In the genomic region with DNA sequence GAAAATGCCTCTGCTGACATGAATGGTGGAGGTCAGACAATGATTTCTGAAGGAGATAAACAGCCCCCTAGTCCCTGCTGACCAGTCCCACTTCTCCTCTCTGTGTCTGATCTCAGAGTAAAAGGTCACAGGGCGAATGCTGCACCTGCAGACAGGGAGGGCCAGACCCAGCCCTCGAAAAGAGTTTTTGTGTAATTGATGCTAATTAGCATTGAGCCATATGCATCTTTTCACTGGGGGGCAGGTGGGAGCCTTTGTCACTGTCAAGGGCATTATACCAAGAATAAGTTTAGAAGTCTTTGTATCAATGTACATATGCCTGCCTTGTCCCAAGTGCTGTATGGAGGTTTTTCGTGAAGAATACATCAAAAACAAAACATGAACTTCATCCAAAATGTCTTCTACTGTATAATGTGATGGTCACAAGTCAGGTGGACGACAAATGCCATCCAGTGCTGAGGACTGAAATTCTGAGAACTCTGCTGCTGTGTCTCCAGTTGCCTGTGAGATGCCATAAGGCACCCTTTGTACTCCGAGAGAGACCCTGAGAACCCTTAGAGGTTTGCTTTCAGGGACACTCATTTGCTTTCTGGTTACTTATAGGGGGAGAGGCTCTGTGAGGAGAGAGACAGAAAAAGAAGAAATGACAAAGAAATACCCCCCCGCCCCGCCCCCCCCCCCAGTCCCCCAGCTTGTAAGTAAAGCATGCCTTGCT, we compare ENCODE assay signal across 19 mouse cellular contexts.
A peak's percentile ranks its signal among the peaks of the same experiment; 100 is the strongest.
DNase-seq lines count a peak whose midpoint lies in the region; ATAC-seq and TF ChIP-seq lines count a peak whose summit lies in the region.
"Had no signal": no experiment of that assay in that cellular context is flagged by ENCODE, and none has a peak within 500 bp of the region (broad histone marks: within the 10 kb centered on the region; RNA-seq: fewer than 3 reads in every experiment).

No protein-coding gene starts in this region.

- DNase-seq in midbrain, embryonic 10.5 days (ENCODE audit: low spot score): peak; percentile 61
- no peak for DNase-seq in midbrain, postnatal 0 days (ENCODE audit: low spot score)
- peak; percentile 12 for DNase-seq in embryonic facial prominence, embryonic 10.5 days (ENCODE audit: low spot score)
- no peak for DNase-seq in hindbrain, embryonic 14.5 days (ENCODE audit: low spot score)
- no peak for DNase-seq in kidney, postnatal 14 days
- DNase-seq in urinary bladder, postnatal 4 days (ENCODE audit: low spot score in 2 of 2): no peak
- DNase-seq in cerebellum, adult 11-12 months: no peak
- DNase-seq: B cell, adult 2 months; cerebellum, adult 18-20 months; gastrocnemius, postnatal 36 days; layer of hippocampus, adult 9-11 months; right cerebral cortex, postnatal 25 days; thymus, adult 2 months had no signal

- TF ChIP-seq CTCF in midbrain, postnatal 0 days (IDR thresholded peaks at IDR 0.05): no peak

- H3K27me3 ChIP-seq in midbrain, embryonic 10.5 days (ENCODE audit: low read depth, poor library complexity, severe bottlenecking): no peaks in the 10 kb centered on the region
- no peaks in the 10 kb centered on the region for H3K27me3 ChIP-seq in midbrain, postnatal 0 days (ENCODE audit: insufficient read depth, low read length)
- H3K27me3 ChIP-seq in embryonic facial prominence, embryonic 10.5 days (replicated peaks; ENCODE audit: low read depth, poor library complexity, severe bottlenecking): no peaks in the 10 kb centered on the region
- H3K27me3 ChIP-seq in hindbrain, embryonic 14.5 days (ENCODE audit: control insufficient read depth, insufficient read depth, low read length): no peaks in the 10 kb centered on the region
- H3K27me3 ChIP-seq in neural tube, embryonic 12.5 days (replicated peaks): no peaks in the 10 kb centered on the region
- H3K27me3 ChIP-seq: embryonic facial prominence, embryonic 12.5 days; heart, embryonic 13.5 days; liver, embryonic 12.5 days; megakaryocyte, embryonic 14.5 days had no signal

- H3K27ac ChIP-seq in midbrain, embryonic 10.5 days (replicated peaks): peak overlapping the region; percentile 79
- no peak overlapping the region for H3K27ac ChIP-seq in midbrain, postnatal 0 days (ENCODE audit: low read depth, low read length)
- peak overlapping the region; percentile 40; the same call in 1 of the 2 replicates for H3K27ac ChIP-seq in embryonic facial prominence, embryonic 10.5 days (replicated peaks)
- no peak overlapping the region for H3K27ac ChIP-seq in hindbrain, embryonic 14.5 days
- H3K27ac ChIP-seq in neural tube, embryonic 12.5 days: no peak overlapping the region
- H3K27ac ChIP-seq: embryonic facial prominence, embryonic 12.5 days; heart, embryonic 13.5 days; liver, embryonic 12.5 days had no signal

- H3K4me3 ChIP-seq in midbrain, embryonic 10.5 days: no peak overlapping the region
- H3K4me3 ChIP-seq in midbrain, postnatal 0 days (ENCODE audit: low read depth, low read length): no peak overlapping the region
- H3K4me3 ChIP-seq in embryonic facial prominence, embryonic 10.5 days: no peak overlapping the region
- H3K4me3 ChIP-seq in hindbrain, embryonic 14.5 days (replicated peaks; ENCODE audit: low read length): no peak overlapping the region
- no peak overlapping the region for H3K4me3 ChIP-seq in neural tube, embryonic 12.5 days
- H3K4me3 ChIP-seq: embryonic facial prominence, embryonic 12.5 days; heart, embryonic 13.5 days; liver, embryonic 12.5 days; megakaryocyte, embryonic 14.5 days had no signal

- ATAC-seq in midbrain, postnatal 0 days (ENCODE audit: low FRiP score): no peak
- peak; percentile 73 for ATAC-seq in hindbrain, embryonic 14.5 days (ENCODE audit: low FRiP score)
- peak; percentile 94 for ATAC-seq in neural tube, embryonic 12.5 days (ENCODE audit: low FRiP score, low read depth)
- ATAC-seq: activated CD4-positive, CD25-positive, alpha-beta regulatory T cell, adult 4 months; liver, embryonic 12.5 days had no signal

- H3K4me1 ChIP-seq in midbrain, embryonic 10.5 days: peaks cover 43% of the 10 kb centered on the region
- H3K4me1 ChIP-seq in midbrain, postnatal 0 days (ENCODE audit: insufficient read depth, low read length): no peaks in the 10 kb centered on the region
- peaks cover 26% of the 10 kb centered on the region for H3K4me1 ChIP-seq in embryonic facial prominence, embryonic 10.5 days
- 0 out of 2 replicates have a peak, but pooled peaks cover 9% of the 10 kb centered on the region for H3K4me1 ChIP-seq in hindbrain, embryonic 14.5 days (replicated peaks; ENCODE audit: control insufficient read depth, insufficient read depth, low read length)
- H3K4me1 ChIP-seq in neural tube, embryonic 12.5 days: peaks cover 14% of the 10 kb centered on the region; the same call in 1 of the 2 replicates
- H3K4me1 ChIP-seq: embryonic facial prominence, embryonic 12.5 days; heart, embryonic 13.5 days; liver, embryonic 12.5 days; megakaryocyte, embryonic 14.5 days had no signal

- no peaks in the 10 kb centered on the region for H3K9me3 ChIP-seq in midbrain, embryonic 10.5 days (replicated peaks)
- no peaks in the 10 kb centered on the region for H3K9me3 ChIP-seq in midbrain, postnatal 0 days (ENCODE audit: low read length)
- H3K9me3 ChIP-seq in embryonic facial prominence, embryonic 10.5 days: no peaks in the 10 kb centered on the region
- H3K9me3 ChIP-seq in hindbrain, embryonic 14.5 days (ENCODE audit: control insufficient read depth, low read length): no peaks in the 10 kb centered on the region
- H3K9me3 ChIP-seq in neural tube, embryonic 12.5 days: no peaks in the 10 kb centered on the region
- H3K9me3 ChIP-seq: embryonic facial prominence, embryonic 12.5 days; heart, embryonic 13.5 days; liver, embryonic 12.5 days; megakaryocyte, embryonic 14.5 days had no signal

- H3K4me2 ChIP-seq in midbrain, postnatal 0 days (ENCODE audit: low read depth, low read length, poor library complexity, severe bottlenecking): no peak overlapping the region
- no peak overlapping the region for H3K4me2 ChIP-seq in hindbrain, embryonic 14.5 days (replicated peaks)
- no peak overlapping the region for H3K4me2 ChIP-seq in neural tube, embryonic 12.5 days (replicated peaks)
- H3K4me2 ChIP-seq: embryonic facial prominence, embryonic 12.5 days; heart, embryonic 13.5 days; liver, embryonic 12.5 days had no signal

- 26% methylated on average over 7 of the region's 7 CpGs for WGBS in midbrain, embryonic 10.5 days
- 33% methylated on average over 7 of the region's 7 CpGs for WGBS in midbrain, postnatal 0 days
- 43% methylated on average over 7 of the region's 7 CpGs for WGBS in embryonic facial prominence, embryonic 10.5 days
- 19% methylated on average over 7 of the region's 7 CpGs for WGBS in hindbrain, embryonic 14.5 days
- 18% methylated on average over 7 of the region's 7 CpGs for WGBS in neural tube, embryonic 12.5 days

- no peak overlapping the region for H3K9ac ChIP-seq in midbrain, postnatal 0 days (replicated peaks; ENCODE audit: low read length, poor library complexity, severe bottlenecking)
- no peak overlapping the region for H3K9ac ChIP-seq in hindbrain, embryonic 14.5 days
- H3K9ac ChIP-seq in neural tube, embryonic 12.5 days: no peak overlapping the region
- H3K9ac ChIP-seq: embryonic facial prominence, embryonic 12.5 days; heart, embryonic 13.5 days; liver, embryonic 12.5 days had no signal

- no peaks in the 10 kb centered on the region for H3K36me3 ChIP-seq in midbrain, embryonic 10.5 days
- H3K36me3 ChIP-seq in midbrain, postnatal 0 days (ENCODE audit: insufficient read depth, low read length): no peaks in the 10 kb centered on the region
- H3K36me3 ChIP-seq in embryonic facial prominence, embryonic 10.5 days (replicated peaks): no peaks in the 10 kb centered on the region
- no peaks in the 10 kb centered on the region for H3K36me3 ChIP-seq in hindbrain, embryonic 14.5 days (replicated peaks; ENCODE audit: control insufficient read depth, insufficient read depth)
- no peaks in the 10 kb centered on the region for H3K36me3 ChIP-seq in neural tube, embryonic 12.5 days
- H3K36me3 ChIP-seq: embryonic facial prominence, embryonic 12.5 days; heart, embryonic 13.5 days; liver, embryonic 12.5 days had no signal

Comparison
In these comparisons a context has a peak if more than half of its experiments do, and no peak if none do; other contexts are left out.
1. DNase-seq: peak in midbrain, embryonic 10.5 days (single experiment) and embryonic facial prominence, embryonic 10.5 days (single experiment); none in midbrain, postnatal 0 days (single experiment), hindbrain, embryonic 14.5 days (single experiment), kidney, postnatal 14 days (single experiment), urinary bladder, postnatal 4 days (0 of 2) and cerebellum, adult 11-12 months (single experiment).
2. H3K27ac ChIP-seq: peak in midbrain, embryonic 10.5 days (single experiment) and embryonic facial prominence, embryonic 10.5 days (single experiment); none in midbrain, postnatal 0 days (single experiment), hindbrain, embryonic 14.5 days (single experiment) and neural tube, embryonic 12.5 days (single experiment).